Mouse (Mus musculus) myocyte (in vitro differentiated cells): ENCODE results near the gene March7. TPM values are rescaled to one million over a fixed set of nuclear protein-coding genes. Genes with fewer than 3 reads are reported as not detected.

Source experiments
- H3K27me3 ChIP-seq: one replicate; pipeline ENCODE4 v1.6.1; 2011; ENCODE audit not compliant: control insufficient read depth, insufficient read depth, insufficient read length
- H3K36me3 ChIP-seq: one replicate; pipeline ENCODE4 v1.6.1; 2011; ENCODE audit not compliant: control insufficient read depth, insufficient read depth
- H3K4me2 ChIP-seq: one replicate; pipeline ENCODE4 v1.6.1; 2011; ENCODE audit warnings: low read depth, control low read depth
- H3K4me3 ChIP-seq: one replicate; pipeline ENCODE4 v1.5.1; 2011; ENCODE audit warnings: mild to moderate bottlenecking, control low read depth, moderate library complexity
- H3K79me2 ChIP-seq: one replicate; pipeline ENCODE4 v1.6.1; 2011; ENCODE audit not compliant: control insufficient read depth, insufficient read depth
- H3ac ChIP-seq: one replicate; pipeline ENCODE4 v1.6.1; 2011; ENCODE audit not compliant: control insufficient read depth, insufficient read length
- CEBPB ChIP-seq: IDR thresholded peaks from 2 replicates; pipeline ENCODE4 v1.6.1; 2011; ENCODE audit warnings: mild to moderate bottlenecking, moderate library complexity; ENCODE audit not compliant: poor library complexity, insufficient read depth, severe bottlenecking
- E2F4 ChIP-seq: IDR thresholded peaks from one replicate; pipeline ENCODE4 v1.6.1; 2011; ENCODE audit warnings: mild to moderate bottlenecking, control low read depth, moderate library complexity; ENCODE audit not compliant: insufficient read depth
- MAX ChIP-seq: IDR thresholded peaks from one replicate; pipeline ENCODE4 v1.6.1; 2011; ENCODE audit warnings: low read depth, mild to moderate bottlenecking, control low read depth
- MYOD1 ChIP-seq, 3 experiments: IDR thresholded peaks; one replicate each; pipeline ENCODE4 v1.6.1; 2011; ENCODE audit warnings: control low read depth in 2 of 3, low read depth in 2 of 3, mild to moderate bottlenecking in 2 of 3, moderate library complexity in 1 of 3; ENCODE audit not compliant: insufficient read length in 2 of 3, control insufficient read depth in 1 of 3
- MYOG ChIP-seq, 3 experiments: IDR thresholded peaks; one replicate each; pipeline ENCODE4 v1.6.1; 2011; ENCODE audit warnings: control low read depth in 2 of 3, low read depth in 2 of 3, mild to moderate bottlenecking in 2 of 3; ENCODE audit not compliant: insufficient read length in 2 of 3, control insufficient read depth in 1 of 3, insufficient read depth in 1 of 3
- POLR2A ChIP-seq: IDR thresholded peaks from one replicate; pipeline ENCODE4 v1.6.1; 2011; ENCODE audit warnings: low read depth, mild to moderate bottlenecking, control low read depth, moderate library complexity; ENCODE audit not compliant: insufficient read length
- POLR2AphosphoS2 ChIP-seq: IDR thresholded peaks from one replicate; pipeline ENCODE4 v1.6.1; 2011; ENCODE audit warnings: low read depth, control low read depth; ENCODE audit not compliant: insufficient read length
- REST ChIP-seq: IDR thresholded peaks from one replicate; pipeline ENCODE4 v1.6.1; 2011; ENCODE audit warnings: mild to moderate bottlenecking, control low read depth, moderate library complexity; ENCODE audit not compliant: insufficient read depth, insufficient read length
- SRF ChIP-seq: IDR thresholded peaks from one replicate; pipeline ENCODE4 v1.6.1; 2011; ENCODE audit warnings: low read depth; ENCODE audit not compliant: control insufficient read depth, insufficient read length
- TCF12 ChIP-seq: IDR thresholded peaks from one replicate; pipeline ENCODE4 v1.6.1; 2011; ENCODE audit warnings: mild to moderate bottlenecking, control low read depth; ENCODE audit not compliant: poor library complexity, insufficient read depth, severe bottlenecking
- TCF3 ChIP-seq: IDR thresholded peaks from one replicate; pipeline ENCODE4 v1.6.1; 2011; ENCODE audit warnings: low read depth, control low read depth; ENCODE audit not compliant: insufficient read length
- USF1 ChIP-seq: IDR thresholded peaks from one replicate; pipeline ENCODE4 v1.6.1; 2011; ENCODE audit warnings: low read depth, mild to moderate bottlenecking, control low read depth, moderate library complexity
- polyA plus RNA-seq: library from polyadenylated mRNA; unstranded; fragments of >200 nt; fragmentation: generic; extraction: Trizol; gene quantifications from one replicate; pipeline ENCODE4 v1.2.1, GENCODE M21; 2012; ENCODE audit warnings: missing spikeins

The March7 gene
- polyA plus RNA-seq, 1 experiment = 9.8 TPM

GRCm38 (mm10) chr2:60221236-60221635 is 11.5 kb downstream of the March7 start:
- Histone ChIP-seq H3ac (no peak overlapping the region), H3K4me2 (no peak overlapping the region), H3K79me2 (peaks cover 100% of the 10 kb centered on the region), H3K4me3 (no peak overlapping the region), H3K27me3 (no peaks in the 10 kb centered on the region), H3K36me3 (no peaks in the 10 kb centered on the region)
- TF ChIP-seq TCF3 (no peak), REST (no peak), MAX (no peak), TCF12 (no peak), CEBPB (no peak), SRF (no peak), USF1 (no peak), MYOD1 (IDR thresholded peaks at IDR 0.05; ENCODE audit: control insufficient read depth in 1 of 3, insufficient read length in 2 of 3, low read depth in 2 of 3) (no peak)

- H3K4me2 ChIP-seq = no peak overlapping the region
- H3K27me3 ChIP-seq = no peaks in the 10 kb centered on the region
- TF ChIP-seq MAX = no peak
- no peak for TF ChIP-seq POLR2AphosphoS2
- TF ChIP-seq E2F4 = no peak
- no peak for TF ChIP-seq MYOD1 (IDR thresholded peaks at IDR 0.05; ENCODE audit: control insufficient read depth in 1 of 3, insufficient read length in 2 of 3, low read depth in 2 of 3)
- no peak for TF ChIP-seq REST
- no peak for TF ChIP-seq TCF12
- TF ChIP-seq MYOG (IDR thresholded peaks at IDR 0.05; ENCODE audit: control insufficient read depth in 1 of 3, insufficient read depth in 1 of 3, insufficient read length in 2 of 3, low read depth in 2 of 3) = no peak
- TF ChIP-seq TCF3 = no peak
These were observed 12.3 kb downstream of the March7 start for GRCm38 (mm10) chr2:60221954-60222353.

GRCm38 (mm10) chr2:60223489-60223888 is 13.8 kb downstream of the March7 start:
- Histone ChIP-seq H3K27me3 (no peaks in the 10 kb centered on the region), H3ac (no peak overlapping the region), H3K4me3 (no peak overlapping the region), H3K36me3 (no peaks in the 10 kb centered on the region), H3K4me2 (no peak overlapping the region), H3K79me2 (peaks cover 100% of the 10 kb centered on the region)
- TF ChIP-seq POLR2AphosphoS2 (no peak), USF1 (no peak), REST (no peak), SRF (no peak), E2F4 (no peak), MAX (no peak)

More at GRCm38 (mm10) chr2:60221954-60222353, 12.3 kb downstream of the March7 start:
- Histone ChIP-seq H3K36me3 (no peaks in the 10 kb centered on the region), H3ac (no peak overlapping the region), H3K79me2 (peaks cover 100% of the 10 kb centered on the region), H3K4me3 (no peak overlapping the region)

GRCm38 (mm10) chr2:60228470-60228869 is 18.8 kb downstream of the March7 start:
- TF ChIP-seq REST (no peak), CEBPB (no peak), MYOG (IDR thresholded peaks at IDR 0.05; ENCODE audit: control insufficient read depth in 1 of 3, insufficient read depth in 1 of 3, insufficient read length in 2 of 3, low read depth in 2 of 3) (no peak), MAX (no peak)
- Histone ChIP-seq H3K4me3 (no peak overlapping the region), H3K4me2 (no peak overlapping the region), H3K36me3 (peaks cover 36% of the 10 kb centered on the region), H3K79me2 (peaks cover 67% of the 10 kb centered on the region), H3K27me3 (no peaks in the 10 kb centered on the region), H3ac (no peak overlapping the region)

- Histone ChIP-seq H3K79me2 (peaks cover 48% of the 10 kb centered on the region), H3K27me3 (no peaks in the 10 kb centered on the region), H3K4me2 (no peak overlapping the region), H3K36me3 (peaks cover 55% of the 10 kb centered on the region), H3ac (no peak overlapping the region), H3K4me3 (no peak overlapping the region)
- no peak for TF ChIP-seq MYOG (IDR thresholded peaks at IDR 0.05; ENCODE audit: control insufficient read depth in 1 of 3, insufficient read depth in 1 of 3, insufficient read length in 2 of 3, low read depth in 2 of 3)
These were observed 20.7 kb downstream of the March7 start for GRCm38 (mm10) chr2:60230361-60230760.

- H3K36me3 ChIP-seq = peaks cover 82% of the 10 kb centered on the region
- TF ChIP-seq SRF (no peak), POLR2A (no peak), MAX (no peak), MYOD1 (IDR thresholded peaks at IDR 0.05; ENCODE audit: control insufficient read depth in 1 of 3, insufficient read length in 2 of 3, low read depth in 2 of 3) (no peak), TCF12 (no peak), E2F4 (no peak), USF1 (no peak), MYOG (IDR thresholded peaks at IDR 0.05; ENCODE audit: control insufficient read depth in 1 of 3, insufficient read depth in 1 of 3, insufficient read length in 2 of 3, low read depth in 2 of 3) (no peak), REST (no peak), CEBPB (no peak), POLR2AphosphoS2 (no peak), TCF3 (no peak)
These were observed 23.5 kb downstream of the March7 start for GRCm38 (mm10) chr2:60233147-60233546.

More at GRCm38 (mm10) chr2:60233147-60233546, 23.5 kb downstream of the March7 start:
- H3ac ChIP-seq = no peak overlapping the region
- peaks cover 20% of the 10 kb centered on the region for H3K79me2 ChIP-seq
- H3K4me3 ChIP-seq = no peak overlapping the region
- H3K4me2 ChIP-seq = no peak overlapping the region
- no peaks in the 10 kb centered on the region for H3K27me3 ChIP-seq
